Mouse (Mus musculus) midbrain, postnatal 0 days (tissue): Measurements from ENCODE around the gene Leng1. TPM values are rescaled to one million over a fixed set of nuclear protein-coding genes. Genes with fewer than 3 reads are reported as not detected.
"Not testable (repeated sequence)": the region's sequence is repeated elsewhere in the genome, so short reads cannot be mapped to it uniquely, and the experiment has no call there.

ENCODE experiments used
- ATAC-seq: fragments of 200-750 bp; cut with Nextera tagmentation; 2 replicates; pipeline ENCODE4 v1.8.0; 2017; ENCODE audit warnings: moderate number of reproducible peaks, mild to moderate bottlenecking, moderate TSS enrichment, moderate library complexity; ENCODE audit not compliant: low FRiP score
- DNase-seq: peaks from one replicate; pipeline ENCODE4 v3.0.0-alpha.2; 2015; ENCODE audit warnings: low spot score
- H3K27ac ChIP-seq: fragments of 300-500 bp; sonication (generic); 2 replicates; pipeline ENCODE4 v1.5.1; 2014; ENCODE audit warnings: low read depth, mild to moderate bottlenecking, low read length, mixed read lengths
- H3K27me3 ChIP-seq: fragments of 300-500 bp; sonication (generic); 2 replicates; pipeline ENCODE4 v1.6.1; 2014; ENCODE audit warnings: low read length, control low read depth, mixed read lengths; ENCODE audit not compliant: insufficient read depth
- H3K36me3 ChIP-seq: fragments of 300-500 bp; sonication (generic); 2 replicates; pipeline ENCODE4 v1.6.1; 2014; ENCODE audit warnings: low read length, control low read depth, mixed read lengths; ENCODE audit not compliant: insufficient read depth
- H3K4me1 ChIP-seq: fragments of 300-500 bp; sonication (generic); 2 replicates; pipeline ENCODE4 v1.6.1; 2014; ENCODE audit warnings: mild to moderate bottlenecking, control low read depth, antibody characterized with exemption, low read length, mixed read lengths; ENCODE audit not compliant: insufficient read depth
- H3K4me2 ChIP-seq: fragments of 300-500 bp; sonication (generic); 2 replicates; pipeline ENCODE4 v1.6.1; 2014; ENCODE audit warnings: low read depth, mild to moderate bottlenecking, low read length, mixed read lengths; ENCODE audit not compliant: poor library complexity, severe bottlenecking
- H3K4me3 ChIP-seq: fragments of 300-500 bp; sonication (generic); 2 replicates; pipeline ENCODE4 v1.5.1; 2014; ENCODE audit warnings: low read depth, mild to moderate bottlenecking, low read length, moderate library complexity
- H3K9ac ChIP-seq: fragments of 300-500 bp; sonication (generic); replicated peaks from 2 replicates; pipeline ENCODE4 v1.6.1; 2014; ENCODE audit warnings: mild to moderate bottlenecking, low read length, moderate library complexity, mixed read lengths; ENCODE audit not compliant: poor library complexity, severe bottlenecking
- H3K9me3 ChIP-seq: fragments of 300-500 bp; sonication (generic); 2 replicates; pipeline ENCODE4 v1.6.1; 2016; ENCODE audit warnings: low read length, control low read depth
- CTCF ChIP-seq: IDR thresholded peaks from 2 replicates; pipeline ENCODE4 v1.5.1; 2016; ENCODE audit warnings: antibody characterized with exemption, mild to moderate bottlenecking
- WGBS: fragments of 180-500 bp; shearing (Covaris S2); extraction: QIAGEN DNeasy Blood & Tissue Kit; methylation state at CpG from one replicate; pipeline ENCODE4 v1.1.7; 2014; 5-methylcytosine and 5-hydroxymethylcytosine counted together
- polyA plus RNA-seq: library from polyadenylated mRNA; unstranded; fragments of >200 nt; fragmentation: Nextera tagmentation; extraction: Ambion mirVana; gene quantifications from 2 replicates; pipeline ENCODE4 v1.2.1, GENCODE M21; 2015
- total RNA-seq: library from RNA; depleted of rRNA; stranded (reverse); fragments of >200 nt; gene quantifications from 2 replicates; pipeline ENCODE4 v1.2.3, GENCODE M21; 2014

Leng1 gene
- total and polyA plus RNA-seq, 2 experiments from 2014 or later: 5.2 to 11.2 TPM

DNA sequence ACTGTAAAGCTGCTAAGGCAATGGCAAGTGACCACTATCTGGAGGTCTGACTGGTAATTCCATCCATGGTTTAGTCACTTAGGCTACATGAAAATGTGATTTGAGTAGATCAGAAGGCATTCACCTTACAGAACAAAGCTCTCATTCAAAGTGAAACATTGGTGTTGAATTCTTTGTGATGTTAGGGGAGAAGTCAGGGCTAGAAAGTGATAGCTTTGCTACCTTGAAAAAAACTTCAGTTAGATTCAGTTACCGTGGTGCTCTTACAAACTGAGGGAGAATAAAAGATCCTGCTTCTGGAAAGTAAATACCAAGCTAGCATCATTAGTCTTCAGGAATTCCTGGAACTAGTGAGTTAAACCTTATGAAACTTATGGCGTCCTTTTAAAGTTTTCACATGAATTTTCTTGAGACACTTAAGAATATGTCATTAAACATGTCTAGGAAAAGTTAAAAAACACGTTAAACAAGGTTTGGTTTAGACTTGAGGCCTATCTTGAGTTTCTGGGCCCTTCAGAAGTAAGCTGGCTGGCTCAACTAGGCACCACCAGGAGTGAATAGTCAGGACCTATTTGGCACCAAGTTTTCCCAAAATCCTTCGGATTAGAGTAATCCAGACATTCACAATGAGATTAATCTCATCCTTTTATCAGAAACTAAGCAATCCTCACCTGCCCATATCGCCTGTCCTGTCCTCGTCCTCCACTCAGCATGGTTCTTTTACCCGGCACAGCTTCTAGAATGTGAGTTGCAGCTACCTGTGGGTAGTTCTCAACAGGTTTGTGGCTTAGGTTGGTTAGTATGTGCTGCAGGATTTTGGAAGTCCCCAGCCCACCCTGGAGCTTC, 42.2 kb upstream of the Leng1 start:
- DNase-seq (no peak), ATAC-seq (no peak)
- H3K36me3 ChIP-seq: peaks cover 4% of the 10 kb centered on the region; the same call in 1 of the 2 replicates
- H3K9me3 ChIP-seq: no peaks in the 10 kb centered on the region
- H3K4me3 ChIP-seq: no peak overlapping the region
- TF ChIP-seq CTCF: no peak
- H3K9ac ChIP-seq: no peak overlapping the region
- WGBS: 30% methylated on average over 7 of the region's 7 CpGs
- no peaks in the 10 kb centered on the region for H3K27me3 ChIP-seq
- peaks cover 7% of the 10 kb centered on the region; the same call in 1 of the 2 replicates for H3K4me1 ChIP-seq
- H3K27ac ChIP-seq: no peak overlapping the region
- H3K4me2 ChIP-seq: no peak overlapping the region

DNA sequence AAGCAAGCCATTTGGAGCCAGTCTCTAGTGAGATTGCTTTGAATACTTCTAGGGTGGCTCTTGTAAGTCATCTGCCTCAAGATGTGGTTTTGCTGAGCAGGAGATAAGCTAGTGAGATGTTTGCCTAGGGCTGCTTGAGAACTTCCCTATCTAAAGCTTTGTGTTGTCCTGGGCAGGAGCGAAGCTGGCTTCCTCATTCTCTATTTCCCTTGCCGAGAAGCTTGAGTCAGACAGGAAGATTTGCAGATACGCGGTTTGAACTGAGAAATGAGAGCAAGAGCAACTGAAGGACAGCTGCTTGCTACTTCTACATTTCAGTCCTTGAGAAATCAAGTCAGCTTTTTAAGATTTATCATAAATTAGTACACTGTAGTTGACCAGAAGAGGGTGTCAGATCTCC, 41.4 kb upstream of the Leng1 start:
- TF ChIP-seq CTCF: no peak
- Histone ChIP-seq H3K4me3 (no peak overlapping the region), H3K27me3 (no peaks in the 10 kb centered on the region), H3K9me3 (no peaks in the 10 kb centered on the region), H3K9ac (no peak overlapping the region), H3K27ac (no peak overlapping the region), H3K4me1 (peaks cover 7% of the 10 kb centered on the region; the same call in 1 of the 2 replicates), H3K4me2 (no peak overlapping the region), H3K36me3 (peaks cover 4% of the 10 kb centered on the region; the same call in 1 of the 2 replicates)
- 62% methylated on average over 4 of the region's 4 CpGs for WGBS
- no peak for ATAC-seq
- no peak for DNase-seq

DNA sequence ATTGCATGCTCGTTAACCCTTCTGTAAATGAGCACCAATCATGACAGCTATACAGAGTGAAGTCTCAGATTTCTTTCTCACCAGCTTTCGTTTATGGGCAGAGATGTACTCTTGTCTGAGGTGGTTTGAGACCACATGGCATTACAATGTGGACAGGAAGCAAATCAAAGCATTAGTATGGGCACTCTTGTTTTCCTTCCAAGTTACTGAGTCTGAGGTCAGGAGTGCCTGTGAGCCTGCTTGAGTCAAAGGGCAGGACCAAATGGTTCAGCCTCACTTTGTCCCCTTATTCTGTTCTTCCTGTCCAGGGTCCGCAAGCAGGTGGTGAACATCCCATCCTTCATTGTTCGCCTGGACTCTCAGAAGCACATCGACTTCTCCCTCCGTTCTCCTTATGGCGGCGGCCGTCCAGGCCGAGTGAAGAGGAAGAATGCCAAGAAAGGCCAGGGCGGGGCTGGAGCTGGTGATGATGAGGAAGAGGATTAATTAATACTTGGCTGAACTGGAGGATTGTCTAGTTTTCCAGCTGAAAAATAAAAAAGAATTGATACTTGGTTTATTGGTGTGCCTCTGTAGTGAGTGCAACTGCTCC, 40.8 kb upstream of the Leng1 start:
- DNase-seq (no peak), ATAC-seq (no peak)
- H3K4me2 ChIP-seq: peak overlapping the region; percentile 81
- no peak for TF ChIP-seq CTCF
- peak overlapping the region; percentile 59; the same call in 1 of the 2 replicates for H3K4me3 ChIP-seq
- H3K4me1 ChIP-seq: peaks cover 7% of the 10 kb centered on the region; the same call in 1 of the 2 replicates
- no peaks in the 10 kb centered on the region for H3K27me3 ChIP-seq
- WGBS: 53% methylated on average over 11 of the region's 11 CpGs
- H3K9ac ChIP-seq: peak overlapping the region; percentile 76; the same call in 1 of the 2 replicates
- H3K27ac ChIP-seq: no peak overlapping the region
- no peaks in the 10 kb centered on the region for H3K9me3 ChIP-seq
- H3K36me3 ChIP-seq: peaks cover 4% of the 10 kb centered on the region; the same call in 1 of the 2 replicates

DNA sequence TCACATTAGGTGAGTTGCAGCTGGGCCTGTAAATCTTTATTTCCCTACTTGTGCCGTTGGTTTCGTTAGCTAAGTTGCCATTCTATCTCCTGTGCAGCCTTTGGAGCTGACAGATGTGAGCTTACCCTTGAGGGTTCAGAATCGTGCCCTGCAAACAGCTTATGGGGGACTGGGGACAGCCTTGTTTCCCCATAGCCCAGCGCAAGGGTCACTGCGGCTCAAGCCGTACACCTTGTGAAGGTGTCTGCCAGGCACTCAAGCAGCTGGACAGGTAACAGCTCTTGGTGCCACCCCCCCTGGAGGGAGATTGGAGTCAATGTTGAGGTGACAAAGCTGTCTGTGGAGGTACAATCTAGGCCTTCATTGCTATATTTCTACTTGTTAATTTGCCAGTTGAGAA, 40.3 kb upstream of the Leng1 start:
- no peaks in the 10 kb centered on the region for H3K27me3 ChIP-seq
- ATAC-seq: no peak
- no peak for TF ChIP-seq CTCF
- H3K36me3 ChIP-seq: peaks cover 4% of the 10 kb centered on the region; the same call in 1 of the 2 replicates
- no peaks in the 10 kb centered on the region for H3K9me3 ChIP-seq
- H3K4me1 ChIP-seq: peaks cover 7% of the 10 kb centered on the region; the same call in 1 of the 2 replicates
- H3K27ac ChIP-seq: no peak overlapping the region
- peak overlapping the region; percentile 59; the same call in 1 of the 2 replicates for H3K4me3 ChIP-seq
- H3K4me2 ChIP-seq: peak overlapping the region; percentile 81
- H3K9ac ChIP-seq: peak overlapping the region; percentile 76
- DNase-seq: no peak
- WGBS: 36% methylated on average over 6 of the region's 6 CpGs

DNA sequence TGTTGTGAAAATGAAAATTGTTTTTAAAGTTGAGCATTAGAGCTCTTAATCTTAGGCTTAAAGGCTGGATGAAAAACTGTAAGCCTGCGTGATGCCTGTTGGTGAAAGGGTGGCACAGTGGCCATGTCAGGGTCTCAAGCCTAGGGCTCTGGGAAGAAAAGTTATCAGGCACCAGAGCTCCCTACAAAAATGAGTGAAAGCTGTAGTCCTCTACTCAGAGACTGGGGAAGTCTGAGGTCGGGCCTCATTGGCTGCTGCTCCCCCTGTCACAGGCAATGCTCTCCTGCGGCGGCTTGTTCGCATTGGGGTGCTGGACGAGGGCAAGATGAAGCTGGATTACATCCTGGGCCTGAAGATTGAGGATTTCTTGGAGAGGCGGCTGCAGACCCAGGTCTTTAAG, 39.8 kb upstream of the Leng1 start:
- Histone ChIP-seq H3K4me2 (peak overlapping the region; percentile 81), H3K9ac (peak overlapping the region; percentile 76), H3K4me3 (peak overlapping the region; percentile 59)
- not testable (repeated sequence) for H3K4me1 ChIP-seq, H3K27me3 ChIP-seq, DNase-seq, H3K9me3 ChIP-seq, H3K36me3 ChIP-seq, H3K27ac ChIP-seq, ATAC-seq
- WGBS: 2% methylated on average over 6 of the region's 7 CpGs

DNA sequence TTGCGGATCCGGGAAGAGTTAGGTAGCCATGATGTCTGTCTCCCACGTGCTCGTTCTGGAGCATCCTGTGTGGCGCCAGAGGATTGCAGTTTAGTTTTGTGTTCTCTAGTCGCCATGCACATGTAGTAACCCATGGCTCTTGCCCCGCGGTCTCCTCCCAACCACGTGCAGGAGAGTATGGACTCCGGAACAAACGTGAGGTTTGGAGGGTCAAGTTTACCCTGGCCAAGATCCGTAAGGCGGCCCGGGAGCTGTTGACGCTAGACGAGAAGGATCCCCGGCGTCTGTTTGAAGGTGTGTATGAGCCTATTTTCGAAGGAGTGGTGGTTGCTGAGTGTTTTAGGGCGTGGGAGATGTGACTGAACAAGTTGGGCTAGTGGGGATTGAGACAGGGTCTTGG, 38.8 kb upstream of the Leng1 start:
- Histone ChIP-seq H3K4me2 (peak overlapping the region; percentile 81), H3K36me3 (peaks cover 4% of the 10 kb centered on the region; the same call in 1 of the 2 replicates), H3K4me1 (peaks cover 7% of the 10 kb centered on the region; the same call in 1 of the 2 replicates), H3K27me3 (no peaks in the 10 kb centered on the region), H3K9me3 (no peaks in the 10 kb centered on the region), H3K4me3 (peak overlapping the region; percentile 59), H3K9ac (peak overlapping the region; percentile 76), H3K27ac (peak overlapping the region; percentile 84)
- ATAC-seq (peak; percentile 78), DNase-seq (no peak)
- no peak for TF ChIP-seq CTCF
- WGBS: under 1% methylated on average over 20 of the region's 20 CpGs
